Mouse (Mus musculus) brain, adult 2 months (tissue): ENCODE results near the gene Smad9.

Experiments
- DNase-seq: peaks from one replicate; pipeline ENCODE4 v3.0.0; 2011; ENCODE audit warnings: low read depth, low spot score

Gene Smad9

GRCm38 (mm10) chr3:54807666-54808217 lies 52.4 kb downstream of the Smad9 start, which contains the start of gene Rfxap:
Gene Rfxap (minus strand): TSS chr3:54807791.
- DNase-seq, result peak; percentile 99

GRCm38 (mm10) chr3:54809111-54809510 lies 53.7 kb downstream of the Smad9 start:
- no peak for DNase-seq

DNA sequence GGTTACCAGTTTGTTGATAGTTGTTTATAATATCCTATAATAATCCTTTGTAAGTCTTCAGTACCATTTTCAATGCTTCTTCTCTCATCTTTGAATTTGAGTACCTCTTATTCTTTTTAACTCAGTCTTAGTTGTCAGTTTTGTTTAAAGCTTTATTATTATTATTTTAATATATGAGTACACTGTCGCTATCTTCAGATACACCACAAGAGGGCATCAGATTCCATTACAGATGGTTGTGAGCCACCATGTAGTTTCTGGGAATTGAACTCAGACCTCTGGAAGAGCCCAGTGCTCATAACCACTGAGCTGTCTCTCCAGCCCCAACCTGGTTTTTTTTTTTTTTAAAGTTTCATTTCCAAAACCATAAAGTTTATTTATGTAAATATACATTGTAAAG lies 56.2 kb downstream of the Smad9 start:
- no peak for DNase-seq

- DNase-seq, result peak; percentile 72
These were observed 58.1 kb downstream of the Smad9 start for GRCm38 (mm10) chr3:54813418-54813988.

- no peak for DNase-seq
These were observed 59.2 kb downstream of the Smad9 start for GRCm38 (mm10) chr3:54814622-54815021.

- peak; percentile 52 for DNase-seq
These were observed 59.9 kb downstream of the Smad9 start for GRCm38 (mm10) chr3:54815292-54815691.

GRCm38 (mm10) chr3:54822526-54822925 lies 67.1 kb downstream of the Smad9 start:
- DNase-seq, result no peak

DNA sequence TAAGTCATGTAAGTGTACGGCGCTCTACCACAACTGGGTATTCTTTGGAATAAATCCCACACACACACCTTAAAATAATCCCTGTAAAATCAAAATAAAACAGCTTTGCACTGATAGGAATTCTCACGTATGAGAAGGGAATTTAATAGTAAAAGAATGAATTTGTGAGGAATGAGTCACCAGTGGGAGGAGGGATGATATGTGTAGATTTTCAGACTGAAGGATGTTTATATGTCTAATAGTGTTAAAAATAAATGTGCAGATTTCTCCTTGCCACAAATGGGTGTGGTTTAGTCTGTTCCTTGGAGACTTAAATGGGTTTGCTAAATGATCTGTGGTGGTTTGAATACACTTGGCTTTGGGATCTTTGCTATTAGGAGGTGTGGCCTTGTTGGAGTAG lies 77.1 kb downstream of the Smad9 start:
- DNase-seq, result peak; percentile 29

GRCm38 (mm10) chr3:54835421-54835820 lies 80.0 kb downstream of the Smad9 start:
- peak; percentile 82 for DNase-seq
